Mouse (Mus musculus): Measurements from ENCODE around the gene Gm20388. TPM values are rescaled to one million over a fixed set of nuclear protein-coding genes. Genes with fewer than 3 reads are reported as not detected.

Gene Gm20388
- total and polyA plus RNA-seq, 2 experiments from 2014 or later: 17.3 TPM; not detected in 1

DNA sequence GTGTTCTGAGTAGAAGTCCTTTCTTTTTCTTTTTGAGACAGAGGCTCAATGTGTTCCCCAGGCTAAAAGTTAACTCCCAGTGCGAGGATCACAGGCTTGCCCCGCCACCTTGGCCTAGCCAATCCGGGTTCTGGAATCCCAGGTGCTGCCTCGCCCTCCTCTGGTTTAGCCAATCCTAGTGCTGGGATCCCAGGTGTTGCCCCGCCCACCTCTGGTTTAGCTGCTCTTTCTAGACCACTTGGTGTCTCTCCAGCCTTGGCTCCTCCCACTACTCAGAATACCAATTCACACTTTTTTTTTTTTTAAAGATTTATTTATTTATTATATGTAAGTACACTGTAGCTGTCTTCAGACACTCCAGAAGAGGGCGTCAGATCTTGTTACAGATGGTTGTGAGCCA lies 821.4 kb downstream of the Gm20388 start:
- Histone ChIP-seq H3K27me3 (ENCODE audit: control insufficient read depth, insufficient read depth, low read length) (peaks cover 33% of the 10 kb centered on the region), H3K4me1 (ENCODE audit: control insufficient read depth, insufficient read depth) (no peaks in the 10 kb centered on the region), H3K9ac (replicated peaks; ENCODE audit: low read depth, low read length) (no peak overlapping the region), H3K4me2 (ENCODE audit: low read depth, low read length) (no peak overlapping the region), H3K27ac (ENCODE audit: low read depth) (no peak overlapping the region), H3K4me3 (ENCODE audit: low read depth, low read length) (no peak overlapping the region), H3K9me3 (replicated peaks; ENCODE audit: control insufficient read depth, low read length) (no peaks in the 10 kb centered on the region), H3K36me3 (replicated peaks; ENCODE audit: control insufficient read depth, insufficient read depth, low read length) (no peaks in the 10 kb centered on the region)
- TF ChIP-seq EP300 (IDR thresholded peaks at IDR 0.05; ENCODE audit: low read depth) (no peak), CTCF (IDR thresholded peaks at IDR 0.05; ENCODE audit: low read depth) (no peak)
- WGBS: 66% methylated on average over 5 of the region's 6 CpGs
- ATAC-seq (ENCODE audit: insufficient read depth, low read depth): no peak
- DNase-seq (ENCODE audit: low spot score): no peak

DNA sequence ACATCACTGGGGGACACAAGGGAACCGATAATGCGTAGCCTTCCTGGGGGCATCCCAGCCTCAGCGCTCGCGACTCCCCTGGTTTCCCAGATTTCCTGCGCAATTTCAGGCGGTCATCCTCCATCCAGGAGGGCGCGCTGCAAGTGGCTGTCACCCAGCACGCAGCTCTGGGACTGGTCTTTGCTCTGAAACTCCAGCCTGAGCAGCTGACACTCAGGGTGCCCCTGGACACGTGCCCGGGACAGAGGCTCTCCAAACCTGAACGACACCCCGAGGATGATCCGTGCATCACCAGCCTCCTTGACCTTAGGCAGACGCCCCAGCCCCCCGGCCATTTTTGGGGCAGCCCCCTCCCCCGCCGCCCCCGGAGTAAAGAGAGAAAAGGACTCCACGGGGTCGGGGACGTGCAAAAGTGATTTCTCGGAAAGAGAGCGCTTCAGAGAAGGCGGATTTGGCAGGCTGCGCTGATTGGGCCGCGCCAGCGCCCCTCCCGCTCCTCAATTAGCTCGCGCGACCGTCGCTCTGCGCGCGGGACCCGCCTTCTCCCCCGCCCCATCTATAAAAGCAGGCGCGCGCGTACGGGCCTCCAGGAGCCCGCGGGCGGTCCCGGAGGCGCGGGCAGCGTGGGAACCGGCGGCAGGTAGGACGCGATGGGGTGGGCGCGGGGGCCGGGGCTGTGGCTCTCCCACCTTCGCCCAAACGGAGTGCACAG lies 825.3 kb downstream of the Gm20388 start, which contains the start of gene Irf8:
Gene Irf8, plus strand, starts transcription at position 589 of the 712 bp plus-strand sequence.
- TF ChIP-seq CTCF (IDR thresholded peaks at IDR 0.05; ENCODE audit: low read depth) (peak; percentile 29), EP300 (IDR thresholded peaks at IDR 0.05; ENCODE audit: low read depth) (0 out of 2 replicates have a peak, but pooled peaks have one; percentile 44)
- DNase-seq (ENCODE audit: low spot score) (peak; percentile 81), ATAC-seq (ENCODE audit: insufficient read depth, low read depth) (peak; percentile 92)
- Histone ChIP-seq H3K9ac (replicated peaks; ENCODE audit: low read depth, low read length) (0 out of 2 replicates have a peak within 1 kb of the TSS, but pooled peaks have one; percentile 0), H3K27ac (ENCODE audit: low read depth) (no peak within 1 kb of the TSS), H3K36me3 (replicated peaks; ENCODE audit: control insufficient read depth, insufficient read depth, low read length) (no peaks in the 10 kb centered on the region), H3K4me3 (ENCODE audit: low read depth, low read length) (peak within 1 kb of the TSS; percentile 55), H3K27me3 (ENCODE audit: control insufficient read depth, insufficient read depth, low read length) (peaks cover 47% of the 10 kb centered on the region), H3K4me1 (ENCODE audit: control insufficient read depth, insufficient read depth) (no peaks in the 10 kb centered on the region), H3K4me2 (ENCODE audit: low read depth, low read length) (peak within 1 kb of the TSS; percentile 92), H3K9me3 (replicated peaks; ENCODE audit: control insufficient read depth, low read length) (no peaks in the 10 kb centered on the region)
- under 1% methylated on average over 60 of the region's 62 CpGs for WGBS

DNA sequence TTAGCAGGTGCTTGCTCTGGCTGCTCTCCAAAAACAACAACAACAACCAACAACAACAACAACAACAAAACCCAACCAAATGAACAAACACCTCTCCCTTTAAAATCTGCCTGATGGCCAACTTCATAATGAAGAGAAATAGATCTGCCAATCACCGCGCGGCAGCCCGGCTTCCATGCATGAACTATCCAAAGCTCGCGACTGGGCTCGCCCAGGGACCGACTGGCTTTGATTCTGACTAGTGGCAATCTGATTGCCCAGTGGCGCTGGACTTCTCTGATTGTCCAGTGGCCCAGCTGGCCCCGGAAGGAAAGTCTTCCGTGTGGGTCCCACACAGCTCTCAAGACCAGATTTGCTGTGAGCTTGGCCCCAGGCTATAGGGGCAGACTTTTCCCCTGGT lies 825.8 kb downstream of the Gm20388 start:
- Histone ChIP-seq H3K4me3 (ENCODE audit: low read depth, low read length) (peak overlapping the region; percentile 55), H3K9ac (replicated peaks; ENCODE audit: low read depth, low read length) (0 out of 2 replicates have a peak overlapping the region, but pooled peaks have one; percentile 0), H3K27me3 (ENCODE audit: control insufficient read depth, insufficient read depth, low read length) (peaks cover 46% of the 10 kb centered on the region), H3K9me3 (replicated peaks; ENCODE audit: control insufficient read depth, low read length) (no peaks in the 10 kb centered on the region), H3K4me2 (ENCODE audit: low read depth, low read length) (peak overlapping the region; percentile 92), H3K36me3 (replicated peaks; ENCODE audit: control insufficient read depth, insufficient read depth, low read length) (no peaks in the 10 kb centered on the region), H3K4me1 (ENCODE audit: control insufficient read depth, insufficient read depth) (no peaks in the 10 kb centered on the region), H3K27ac (ENCODE audit: low read depth) (no peak overlapping the region)
- TF ChIP-seq CTCF (IDR thresholded peaks at IDR 0.05; ENCODE audit: low read depth): no peak
- no peak for TF ChIP-seq EP300 (IDR thresholded peaks at IDR 0.05; ENCODE audit: low read depth)
- 4% methylated on average over 11 of the region's 11 CpGs for WGBS
- DNase-seq (ENCODE audit: low spot score) (no peak), ATAC-seq (ENCODE audit: insufficient read depth, low read depth) (0 out of 2 replicates have a peak, but pooled peaks have one; percentile 45)

DNA sequence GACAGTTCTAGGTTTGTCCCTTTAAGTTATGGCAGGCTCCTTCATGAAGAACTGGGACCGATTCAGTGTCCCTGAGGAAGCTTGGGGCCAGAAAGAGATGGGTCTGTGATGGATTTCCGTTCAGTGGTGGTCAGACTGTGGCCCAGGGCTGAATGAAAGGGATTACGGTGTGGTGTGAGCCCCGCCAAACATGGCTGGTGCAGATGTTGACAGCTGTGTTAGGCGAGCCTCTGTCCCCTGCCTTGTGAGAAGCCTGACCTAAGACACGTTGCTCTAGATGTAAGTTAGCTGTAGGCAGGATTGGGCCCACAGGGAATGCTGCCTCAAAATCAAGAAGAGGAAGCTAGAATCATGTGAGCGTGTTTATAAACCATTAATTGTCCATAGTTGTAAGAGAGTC lies 826.5 kb downstream of the Gm20388 start:
- H3K4me3 ChIP-seq (ENCODE audit: low read depth, low read length): peak overlapping the region; percentile 55

DNA sequence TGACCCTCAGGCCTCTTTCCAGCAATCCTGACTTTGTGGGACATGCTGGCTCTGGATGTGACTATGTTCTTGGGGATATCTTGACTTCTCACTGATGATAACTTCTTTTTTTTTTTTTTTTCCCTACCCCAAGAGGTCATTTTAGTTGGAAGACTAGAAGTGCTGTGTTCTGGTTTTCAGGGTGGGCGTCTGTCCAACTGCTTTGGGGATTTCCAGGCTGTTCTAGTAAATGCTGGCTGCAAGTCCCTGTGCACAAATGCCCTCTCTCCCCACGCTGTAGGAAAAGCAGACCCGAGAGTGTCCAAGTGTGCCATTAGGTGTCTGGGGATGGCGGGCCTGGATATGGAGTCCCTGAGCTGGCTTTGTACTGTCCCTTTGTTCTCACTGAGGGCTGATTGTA lies 828.1 kb downstream of the Gm20388 start:
- ATAC-seq (ENCODE audit: insufficient read depth, low read depth) (no peak), DNase-seq (ENCODE audit: low spot score) (no peak)
- Histone ChIP-seq H3K4me2 (ENCODE audit: low read depth, low read length) (peak overlapping the region; percentile 92), H3K27ac (ENCODE audit: low read depth) (no peak overlapping the region), H3K4me3 (ENCODE audit: low read depth, low read length) (0 out of 2 replicates have a peak overlapping the region, but pooled peaks have one; percentile 3), H3K27me3 (ENCODE audit: control insufficient read depth, insufficient read depth, low read length) (peaks cover 32% of the 10 kb centered on the region; the same call in 1 of the 2 replicates), H3K9ac (replicated peaks; ENCODE audit: low read depth, low read length) (no peak overlapping the region), H3K9me3 (replicated peaks; ENCODE audit: control insufficient read depth, low read length) (no peaks in the 10 kb centered on the region), H3K36me3 (replicated peaks; ENCODE audit: control insufficient read depth, insufficient read depth, low read length) (no peaks in the 10 kb centered on the region), H3K4me1 (ENCODE audit: control insufficient read depth, insufficient read depth) (no peaks in the 10 kb centered on the region)
- TF ChIP-seq EP300 (IDR thresholded peaks at IDR 0.05; ENCODE audit: low read depth) (no peak), CTCF (IDR thresholded peaks at IDR 0.05; ENCODE audit: low read depth) (no peak)
- 52% methylated on average over 4 of the region's 4 CpGs for WGBS

More for the DNA sequence above, 826.5 kb downstream of the Gm20388 start:
- 51% methylated on average over 7 of the region's 7 CpGs for WGBS
- TF ChIP-seq EP300 (IDR thresholded peaks at IDR 0.05; ENCODE audit: low read depth) (no peak), CTCF (IDR thresholded peaks at IDR 0.05; ENCODE audit: low read depth) (no peak)
- DNase-seq (ENCODE audit: low spot score) (no peak), ATAC-seq (ENCODE audit: insufficient read depth, low read depth) (no peak)
- H3K36me3 ChIP-seq (replicated peaks; ENCODE audit: control insufficient read depth, insufficient read depth, low read length): no peaks in the 10 kb centered on the region
- no peaks in the 10 kb centered on the region for H3K9me3 ChIP-seq (replicated peaks; ENCODE audit: control insufficient read depth, low read length)
- peaks cover 42% of the 10 kb centered on the region; the same call in 1 of the 2 replicates for H3K27me3 ChIP-seq (ENCODE audit: control insufficient read depth, insufficient read depth, low read length)
- no peak overlapping the region for H3K9ac ChIP-seq (replicated peaks; ENCODE audit: low read depth, low read length)
- no peak overlapping the region for H3K27ac ChIP-seq (ENCODE audit: low read depth)
- H3K4me2 ChIP-seq (ENCODE audit: low read depth, low read length): peak overlapping the region; percentile 92
- H3K4me1 ChIP-seq (ENCODE audit: control insufficient read depth, insufficient read depth): no peaks in the 10 kb centered on the region
